Mouse (Mus musculus) adrenal gland, postnatal 14 days (tissue): ENCODE data around the gene Ctsz. TPM values are rescaled to one million over a fixed set of nuclear protein-coding genes. Genes with fewer than 3 reads are reported as not detected.

ENCODE experiments used
- DNase-seq: peaks from one replicate; pipeline ENCODE4 v3.0.0; 2021; ENCODE audit warnings: mixed read lengths
- total RNA-seq: library from RNA; stranded (reverse); gene quantifications from 2 replicates; pipeline ENCODE4 v1.2.3, GENCODE M21; 2021

Ctsz gene
- total RNA-seq, 1 experiment from 2014 or later = 160 TPM

- DNase-seq = peak; percentile 62
Measured at GRCm38 (mm10) chr2:174393383-174393782, 45.5 kb downstream of the Ctsz start.

- DNase-seq = no peak
Measured at GRCm38 (mm10) chr2:174392554-174392953, 46.3 kb downstream of the Ctsz start.

GRCm38 (mm10) chr2:174391936-174392335 is 46.9 kb downstream of the Ctsz start:
- peak; percentile 18 for DNase-seq

- DNase-seq = no peak
Measured at GRCm38 (mm10) chr2:174381021-174381420, 57.8 kb downstream of the Ctsz start.

Other genes with a start within 250 kb of the Ctsz start
- gene Gnas, start 154.7 kb downstream of the Ctsz start, total RNA-seq = 4,967 and 5,329 TPM in 2 replicates
- 4.6 and 5.4 TPM in 2 replicates for gene Gm20721, start 92.3 kb downstream of the Ctsz start, total RNA-seq
- 51.5 and 63.4 TPM in 2 replicates for gene Nelfcd, start 23.2 kb downstream of the Ctsz start, total RNA-seq
- gene Tubb1, start 11.7 kb upstream of the Ctsz start, total RNA-seq = 1.0 and 2.7 TPM in 2 replicates
- 463 and 499 TPM in 2 replicates for gene Atp5e, start 25.1 kb upstream of the Ctsz start, total RNA-seq
- gene Prelid3b, start 34.0 kb upstream of the Ctsz start, total RNA-seq = 177 and 185 TPM in 2 replicates
- 0.19 and 2.0 TPM in 2 replicates for gene Zfp831, start 204.5 kb upstream of the Ctsz start, total RNA-seq